Mouse (Mus musculus) megakaryocyte, embryonic 14.5 days (primary cell): ENCODE data around the gene Atp6v0d1.

Experiments used
- FLI1 ChIP-seq: IDR thresholded peaks from 2 replicates; pipeline ENCODE4 v1.6.1; 2012; ENCODE audit warnings: low read length, inconsistent platforms, mixed read lengths
- GATA1 ChIP-seq: IDR thresholded peaks from 3 replicates; pipeline ENCODE4 v1.6.1; 2012; ENCODE audit warnings: mixed read lengths, low read length, inconsistent platforms, borderline replicate concordance

DNA sequence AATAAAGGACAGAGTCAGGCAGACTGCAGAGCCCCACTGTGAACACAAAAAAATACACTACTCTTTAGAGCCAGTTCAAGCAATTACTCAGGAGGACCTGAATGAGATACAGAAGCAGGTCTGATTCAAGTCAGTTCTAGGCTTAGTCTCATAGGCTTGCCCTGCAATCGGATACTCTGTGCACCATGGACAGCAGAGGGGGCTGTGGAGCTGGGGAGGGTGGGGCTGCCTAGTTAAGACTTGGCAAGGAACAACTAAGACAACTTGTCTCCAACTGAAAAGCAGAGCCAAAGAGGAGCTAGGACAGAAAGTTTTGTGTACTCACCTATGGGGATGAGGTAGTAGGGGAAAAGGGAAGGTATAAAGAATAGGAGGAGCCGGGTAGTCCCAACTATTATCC lies 34.1 kb downstream of the Atp6v0d1 start:
- TF ChIP-seq GATA1 (no peak), FLI1 (no peak)
